Mouse (Mus musculus): Measurements from ENCODE around the gene Abhd18. TPM values are rescaled to one million over a fixed set of nuclear protein-coding genes. Genes with fewer than 3 reads are reported as not detected.

The Abhd18 gene
- polyA plus RNA-seq, 1 experiment = 2.5 TPM

DNA sequence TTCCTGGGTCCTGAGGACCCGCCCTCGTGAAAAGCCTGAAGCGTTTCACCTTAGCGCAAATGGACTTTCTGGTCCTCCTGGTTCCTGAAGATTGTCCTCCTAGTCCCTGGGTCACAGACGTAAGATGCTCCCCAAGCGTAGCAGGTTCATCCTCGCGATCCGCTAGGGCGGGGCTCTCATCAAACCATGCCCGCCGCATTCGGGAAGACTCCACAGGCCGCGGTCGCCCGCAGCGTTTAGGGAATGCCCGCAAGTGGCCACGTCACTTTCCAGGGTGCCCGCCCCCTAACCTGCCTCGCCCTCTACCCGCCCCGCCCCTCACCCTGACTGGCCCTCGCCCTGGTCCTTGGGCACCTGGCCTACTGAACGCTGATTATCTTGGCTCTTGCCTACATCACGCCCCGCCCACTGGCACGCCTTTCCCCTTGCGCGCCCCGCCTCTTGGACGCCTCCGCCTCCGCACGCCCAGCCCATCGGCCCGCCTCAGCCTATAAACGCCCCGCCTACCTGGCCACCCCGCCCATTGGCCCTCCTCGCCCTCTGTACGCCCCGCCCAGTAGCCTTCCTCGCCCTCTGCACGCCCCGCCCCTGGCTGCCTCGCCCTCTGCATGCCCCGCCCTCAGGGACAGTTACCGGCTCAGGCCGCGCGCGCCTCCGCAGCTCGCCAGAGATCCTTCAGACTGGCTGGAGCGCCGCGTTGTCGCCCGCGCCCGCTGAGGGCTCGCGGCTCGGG, 102.6 kb downstream of the Abhd18 start, which contains the start of gene Larp1b:
Gene Larp1b, plus strand, starts transcription at position 659 of the 733 bp plus-strand sequence.
- WGBS = under 1% methylated on average over 64 of the region's 66 CpGs
- H3K4me1 ChIP-seq (ENCODE audit: control insufficient read depth, insufficient read depth, low read length) = no peaks in the 10 kb centered on the region; the same call in 1 of the 2 replicates
- TF ChIP-seq CTCF (IDR thresholded peaks at IDR 0.05; ENCODE audit: insufficient read depth, low read length) = no peak
- peak; percentile 75; the same call in 1 of the 2 replicates for TF ChIP-seq POLR2A (IDR thresholded peaks at IDR 0.05; ENCODE audit: borderline replicate concordance, extremely low read depth, low read depth, low read length)
- H3K4me3 ChIP-seq (replicated peaks; ENCODE audit: extremely low read depth, low read depth, low read length) = peak within 1 kb of the TSS; percentile 81
- DNase-seq = peak; percentile 100

DNA sequence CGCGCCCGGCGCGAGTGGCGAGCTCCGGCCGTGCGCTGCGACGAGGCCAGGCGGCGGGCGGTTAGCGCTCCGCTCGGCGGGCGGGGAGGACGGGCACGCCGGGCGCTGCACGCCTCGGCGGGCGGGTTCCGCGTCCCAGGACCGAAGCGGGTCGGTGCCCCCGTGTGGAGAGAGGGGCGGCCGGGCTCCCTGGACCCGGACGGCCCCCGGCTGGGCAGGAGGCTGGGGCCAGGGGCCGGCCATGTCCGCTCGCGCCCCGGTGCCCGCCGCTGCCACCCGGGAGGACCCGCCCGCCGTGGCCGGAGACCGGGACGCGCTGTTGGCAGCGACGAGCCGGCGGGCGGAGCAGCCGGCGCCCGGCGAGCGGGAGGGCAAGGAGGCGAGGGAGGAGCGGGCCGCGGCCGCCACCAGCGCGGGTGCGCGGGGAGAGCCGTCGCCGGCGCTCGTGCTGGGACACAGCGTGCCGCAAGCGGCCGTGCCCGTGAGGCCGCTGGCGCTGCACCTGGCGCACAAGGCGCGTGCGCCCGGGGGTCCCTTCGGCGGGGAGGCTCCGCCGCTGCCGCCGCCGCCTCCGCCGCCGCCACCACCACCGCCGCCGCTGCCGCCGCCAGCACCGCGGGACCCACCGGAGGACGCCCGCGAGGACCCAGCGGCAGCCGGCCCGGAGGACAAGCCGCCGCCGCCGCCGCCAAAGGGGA, 103.3 kb downstream of the Abhd18 start:
- no peak for DNase-seq
- WGBS = under 1% methylated on average over 96 of the region's 118 CpGs

DNA sequence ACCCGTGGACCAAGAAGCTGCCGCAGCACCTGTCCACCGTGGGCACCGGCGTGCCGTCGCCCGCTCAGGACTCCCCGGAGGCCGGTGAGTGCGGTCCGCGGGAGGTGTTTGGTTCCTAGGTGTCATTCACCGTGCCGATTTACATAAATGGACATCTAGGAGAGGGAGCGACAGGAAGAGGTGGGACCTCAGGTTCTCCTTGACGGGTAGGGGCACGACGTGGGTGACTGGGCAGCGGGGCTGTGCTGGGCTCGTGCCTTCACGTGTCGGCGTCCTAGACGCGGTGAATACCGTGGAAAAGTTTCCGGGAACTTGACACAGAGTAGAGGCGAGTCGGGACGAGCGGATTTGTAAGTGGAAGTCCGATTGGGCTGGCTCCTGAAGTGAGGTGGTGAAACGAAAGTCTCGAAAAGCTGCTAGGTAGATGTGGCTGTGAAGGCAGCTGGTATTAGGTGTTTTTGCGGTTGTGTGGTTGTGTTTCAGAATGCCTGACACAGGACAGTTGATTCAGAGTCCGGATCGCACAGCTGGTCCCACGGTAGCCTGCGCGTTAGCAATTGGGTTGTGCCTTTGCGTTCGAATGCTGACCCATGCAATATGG, 103.9 kb downstream of the Abhd18 start:
- WGBS = under 1% methylated on average over 43 of the region's 43 CpGs
- H3K4me1 ChIP-seq (ENCODE audit: control insufficient read depth, insufficient read depth, low read length) = no peaks in the 10 kb centered on the region; the same call in 1 of the 2 replicates

More for the DNA sequence above, 103.3 kb downstream of the Abhd18 start:
- Histone ChIP-seq H3K4me1 (ENCODE audit: control insufficient read depth, insufficient read depth, low read length) (no peaks in the 10 kb centered on the region; the same call in 1 of the 2 replicates), H3K4me3 (replicated peaks; ENCODE audit: extremely low read depth, low read depth, low read length) (peak overlapping the region; percentile 81)
- TF ChIP-seq CTCF (IDR thresholded peaks at IDR 0.05; ENCODE audit: insufficient read depth, low read length) (no peak), POLR2A (IDR thresholded peaks at IDR 0.05; ENCODE audit: borderline replicate concordance, extremely low read depth, low read depth, low read length) (no peak)

DNA sequence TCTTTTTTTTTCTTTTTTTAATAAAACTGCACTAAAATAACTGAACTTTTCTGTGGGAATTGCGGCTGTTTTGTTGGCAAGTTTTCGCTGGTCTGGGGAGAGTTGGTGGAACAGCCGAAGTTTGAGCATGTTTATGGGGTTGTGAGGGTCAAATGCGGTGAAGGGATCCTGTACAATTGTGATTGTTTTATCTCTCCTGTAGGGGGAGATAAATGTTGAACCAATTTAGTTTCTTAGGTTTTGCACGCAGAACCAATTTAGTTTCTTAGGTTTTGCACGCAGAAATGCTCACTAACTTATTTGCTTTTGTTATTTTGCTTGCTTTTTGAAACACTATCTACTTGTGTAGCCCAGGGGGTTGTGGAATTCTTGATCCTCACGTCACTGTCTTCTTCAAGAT, 104.6 kb downstream of the Abhd18 start:
- WGBS = 10% methylated on average over 7 of the region's 7 CpGs
- no peak for TF ChIP-seq CTCF (IDR thresholded peaks at IDR 0.05; ENCODE audit: insufficient read depth, low read length)
- peak; percentile 9 for DNase-seq
- no peaks in the 10 kb centered on the region; the same call in 1 of the 2 replicates for H3K4me1 ChIP-seq (ENCODE audit: control insufficient read depth, insufficient read depth, low read length)
- H3K4me3 ChIP-seq (replicated peaks; ENCODE audit: extremely low read depth, low read depth, low read length) = peak overlapping the region; percentile 13

More for the DNA sequence above, 103.9 kb downstream of the Abhd18 start:
- TF ChIP-seq POLR2A (IDR thresholded peaks at IDR 0.05; ENCODE audit: borderline replicate concordance, extremely low read depth, low read depth, low read length) (peak; percentile 37; the same call in 1 of the 2 replicates), CTCF (IDR thresholded peaks at IDR 0.05; ENCODE audit: insufficient read depth, low read length) (no peak)
- H3K4me3 ChIP-seq (replicated peaks; ENCODE audit: extremely low read depth, low read depth, low read length) = peak overlapping the region; percentile 81
- peak; percentile 72 for DNase-seq

DNA sequence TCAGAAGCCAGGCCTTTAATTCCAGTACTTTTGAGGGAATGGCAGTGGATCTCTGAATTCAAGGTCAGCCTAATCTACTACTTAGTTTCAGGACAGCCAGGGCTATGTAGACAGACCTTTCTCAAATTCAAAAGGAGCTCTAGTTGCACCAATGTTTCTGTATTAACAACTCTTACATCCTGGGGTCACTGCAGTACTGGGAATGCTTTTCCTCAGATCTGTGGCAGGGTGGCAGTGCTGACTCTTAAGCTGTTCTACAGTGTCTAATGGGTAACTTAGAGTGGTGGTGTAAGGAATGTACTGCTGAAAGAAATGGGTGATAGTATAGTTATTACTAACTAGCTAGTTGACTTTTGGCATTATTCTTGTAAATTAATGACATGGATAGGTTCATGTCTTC, 105.8 kb downstream of the Abhd18 start:
- no peak for TF ChIP-seq POLR2A (IDR thresholded peaks at IDR 0.05; ENCODE audit: borderline replicate concordance, extremely low read depth, low read depth, low read length)
- H3K4me3 ChIP-seq (replicated peaks; ENCODE audit: extremely low read depth, low read depth, low read length) = no peak overlapping the region
- DNase-seq = no peak
- no peaks in the 10 kb centered on the region; the same call in 1 of the 2 replicates for H3K4me1 ChIP-seq (ENCODE audit: control insufficient read depth, insufficient read depth, low read length)

DNA sequence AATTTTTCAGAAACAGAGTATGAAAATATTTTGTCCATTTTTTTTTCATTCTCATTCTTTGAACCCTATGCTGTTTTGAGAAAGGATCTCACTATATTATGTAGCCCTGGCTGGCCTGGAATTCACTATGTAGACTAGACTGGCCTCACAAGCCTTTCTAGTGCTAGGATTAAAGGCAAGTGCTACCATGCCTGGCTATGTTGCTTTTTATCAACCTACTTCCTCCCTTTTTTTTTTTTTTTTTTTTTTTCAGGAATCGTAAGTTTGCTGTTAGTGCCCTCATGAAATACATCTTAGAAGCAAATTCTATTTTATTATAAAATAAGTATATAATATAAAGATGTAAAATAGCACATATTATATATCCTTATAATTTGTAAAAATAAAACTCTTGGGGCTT, 108.0 kb downstream of the Abhd18 start:
- no peak for DNase-seq
- no peak overlapping the region for H3K4me3 ChIP-seq (replicated peaks; ENCODE audit: extremely low read depth, low read depth, low read length)
- H3K4me1 ChIP-seq (ENCODE audit: control insufficient read depth, insufficient read depth, low read length) = no peaks in the 10 kb centered on the region; the same call in 1 of the 2 replicates
- WGBS = 73% methylated on average over 1 of the region's 1 CpGs
- TF ChIP-seq CTCF (IDR thresholded peaks at IDR 0.05; ENCODE audit: insufficient read depth, low read length) = no peak
- TF ChIP-seq POLR2A (IDR thresholded peaks at IDR 0.05; ENCODE audit: borderline replicate concordance, extremely low read depth, low read depth, low read length) = no peak

DNA sequence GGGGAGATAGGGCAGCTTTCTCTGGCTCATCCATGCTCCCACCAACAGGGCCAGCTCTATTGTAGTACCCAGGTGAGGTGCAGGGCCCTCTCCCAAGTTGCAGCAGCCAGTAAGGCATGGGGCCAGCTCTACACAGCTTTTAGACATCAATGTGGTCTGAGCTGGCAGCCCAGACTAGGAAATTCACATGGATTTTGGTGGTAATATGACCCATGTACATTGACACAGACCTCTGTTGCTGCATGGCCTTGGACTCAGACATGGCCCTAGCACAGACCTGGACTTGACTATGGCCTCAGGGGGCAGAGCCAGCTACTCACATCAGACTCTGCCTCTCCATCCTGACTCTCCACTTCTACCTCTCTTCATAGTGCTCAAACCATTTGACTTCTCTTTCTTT, 112.1 kb downstream of the Abhd18 start:
- DNase-seq = no peak
- TF ChIP-seq POLR2A (IDR thresholded peaks at IDR 0.05; ENCODE audit: borderline replicate concordance, extremely low read depth, low read depth, low read length) = no peak
- TF ChIP-seq CTCF (IDR thresholded peaks at IDR 0.05; ENCODE audit: insufficient read depth, low read length) = no peak
- Histone ChIP-seq H3K4me3 (replicated peaks; ENCODE audit: extremely low read depth, low read depth, low read length) (no peak overlapping the region), H3K4me1 (ENCODE audit: control insufficient read depth, insufficient read depth, low read length) (no peaks in the 10 kb centered on the region)

DNA sequence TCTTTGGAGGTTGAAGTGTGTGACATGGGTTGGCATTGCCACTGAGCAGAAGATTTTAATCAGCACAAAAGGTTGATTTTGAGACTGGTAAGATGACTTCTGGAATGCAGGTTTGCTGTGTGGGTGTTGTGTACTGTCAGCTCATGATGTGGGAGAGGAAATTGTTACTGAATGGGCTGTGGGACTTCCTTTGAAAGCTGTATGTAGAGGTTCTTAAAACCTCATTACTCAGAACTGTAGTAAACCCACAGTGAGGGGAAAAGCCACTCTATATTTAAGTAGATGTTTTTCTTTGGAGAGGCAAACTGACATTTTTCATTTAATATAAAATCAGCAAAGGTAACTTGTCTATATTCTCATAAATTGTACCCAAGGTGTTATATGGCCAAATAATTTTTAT, 134.0 kb downstream of the Abhd18 start:
- H3K4me3 ChIP-seq (replicated peaks; ENCODE audit: extremely low read depth, low read depth, low read length) = no peak overlapping the region
- H3K4me1 ChIP-seq (ENCODE audit: control insufficient read depth, insufficient read depth, low read length) = no peaks in the 10 kb centered on the region
- TF ChIP-seq CTCF (IDR thresholded peaks at IDR 0.05; ENCODE audit: insufficient read depth, low read length) (no peak), POLR2A (IDR thresholded peaks at IDR 0.05; ENCODE audit: borderline replicate concordance, extremely low read depth, low read depth, low read length) (no peak)
- no peak for DNase-seq

DNA sequence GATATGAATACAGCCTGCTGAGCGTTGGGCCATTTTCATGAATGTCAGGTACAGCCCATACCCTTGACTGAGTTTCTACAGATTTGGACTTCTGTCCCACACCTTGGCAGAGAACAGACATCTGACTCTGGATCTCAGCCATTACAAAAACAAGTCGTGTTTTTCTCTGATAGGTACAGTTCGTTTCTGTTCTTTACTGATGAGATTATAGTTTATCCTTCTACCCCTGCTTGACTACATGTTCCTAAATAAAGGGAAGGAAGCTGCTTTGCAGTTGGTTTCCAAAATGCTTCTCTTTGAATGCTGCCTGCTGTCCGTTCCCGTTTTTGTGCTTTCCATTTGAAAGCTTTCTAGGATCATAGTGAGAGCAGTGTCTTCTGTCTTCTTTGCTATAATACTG, 140.8 kb downstream of the Abhd18 start:
- Histone ChIP-seq H3K4me3 (replicated peaks; ENCODE audit: extremely low read depth, low read depth, low read length) (no peak overlapping the region), H3K4me1 (ENCODE audit: control insufficient read depth, insufficient read depth, low read length) (no peaks in the 10 kb centered on the region)
- WGBS = 72% methylated on average over 5 of the region's 5 CpGs
- TF ChIP-seq POLR2A (IDR thresholded peaks at IDR 0.05; ENCODE audit: borderline replicate concordance, extremely low read depth, low read depth, low read length) (no peak), CTCF (IDR thresholded peaks at IDR 0.05; ENCODE audit: insufficient read depth, low read length) (no peak)
- no peak for DNase-seq

Other genes with a start within 250 kb of the Abhd18 start
- 0.17 and 0.18 TPM in 2 replicates for gene Slc25a31, start 138.1 kb upstream of the Abhd18 start, polyA plus RNA-seq (2012; rRNA removed)
- 14.5 and 24.6 TPM in 2 replicates for gene Hspa4l, start 102.5 kb upstream of the Abhd18 start, polyA plus RNA-seq (2012; rRNA removed)
- gene Plk4, start 47.0 kb upstream of the Abhd18 start, polyA plus RNA-seq (2012; rRNA removed) = 1.5 and 1.8 TPM in 2 replicates
- 2.8 and 4.4 TPM in 2 replicates for gene Mfsd8, start 84 bp upstream of the Abhd18 start, polyA plus RNA-seq (2012; rRNA removed)
- gene 1700034I23Rik, start 55.6 kb downstream of the Abhd18 start, polyA plus RNA-seq (2012; rRNA removed) = not detected in 2 replicates
- 3.7 and 4.4 TPM in 2 replicates for gene Larp1b, start 102.9 kb downstream of the Abhd18 start, polyA plus RNA-seq (2012; rRNA removed)
- gene Pgrmc2, start 236.1 kb downstream of the Abhd18 start, polyA plus RNA-seq (2012; rRNA removed) = 15.8 and 19.1 TPM in 2 replicates

Measured in lung, adult 2 months (tissue).